Mouse (Mus musculus): ENCODE measurements around the gene Prps1l3. TPM values are rescaled to one million over a fixed set of nuclear protein-coding genes. Genes with fewer than 3 reads are reported as not detected.

The Prps1l3 gene
- polyA plus RNA-seq, 1 experiment from 2014 or later = 41.9 TPM

DNA sequence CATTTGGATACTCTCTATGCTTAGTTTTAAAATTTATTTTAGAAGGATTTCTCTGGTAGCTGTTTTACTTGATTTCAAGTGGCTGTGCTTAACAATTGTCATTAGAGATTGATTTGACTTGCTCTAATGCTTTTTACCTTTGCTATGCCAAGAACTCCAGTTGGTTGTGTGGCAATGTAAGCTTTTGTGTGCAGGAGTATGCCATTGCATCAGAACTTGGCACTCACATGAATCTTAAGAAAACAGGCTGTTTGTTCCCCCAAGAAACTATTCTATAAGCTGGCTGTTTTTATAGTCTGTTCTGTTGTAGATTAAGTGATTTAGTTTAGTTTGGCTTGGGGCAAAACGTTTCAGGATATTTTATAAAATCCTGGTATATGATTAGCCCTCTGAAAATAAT is 45.2 kb downstream of the Prps1l3 start:
- H3K36me3 ChIP-seq = no peaks in the 10 kb centered on the region
- WGBS = 80% methylated on average over 1 of the region's 1 CpGs
- H3K9ac ChIP-seq (replicated peaks) = no peak overlapping the region
- no peak overlapping the region for H3K4me3 ChIP-seq (replicated peaks)
- no peak overlapping the region for H3K4me2 ChIP-seq (replicated peaks)
- no peak overlapping the region for H3K27ac ChIP-seq
- ATAC-seq = no peak
- H3K27me3 ChIP-seq = no peaks in the 10 kb centered on the region
- no peaks in the 10 kb centered on the region for H3K4me1 ChIP-seq (replicated peaks)
- H3K9me3 ChIP-seq = no peaks in the 10 kb centered on the region

DNA sequence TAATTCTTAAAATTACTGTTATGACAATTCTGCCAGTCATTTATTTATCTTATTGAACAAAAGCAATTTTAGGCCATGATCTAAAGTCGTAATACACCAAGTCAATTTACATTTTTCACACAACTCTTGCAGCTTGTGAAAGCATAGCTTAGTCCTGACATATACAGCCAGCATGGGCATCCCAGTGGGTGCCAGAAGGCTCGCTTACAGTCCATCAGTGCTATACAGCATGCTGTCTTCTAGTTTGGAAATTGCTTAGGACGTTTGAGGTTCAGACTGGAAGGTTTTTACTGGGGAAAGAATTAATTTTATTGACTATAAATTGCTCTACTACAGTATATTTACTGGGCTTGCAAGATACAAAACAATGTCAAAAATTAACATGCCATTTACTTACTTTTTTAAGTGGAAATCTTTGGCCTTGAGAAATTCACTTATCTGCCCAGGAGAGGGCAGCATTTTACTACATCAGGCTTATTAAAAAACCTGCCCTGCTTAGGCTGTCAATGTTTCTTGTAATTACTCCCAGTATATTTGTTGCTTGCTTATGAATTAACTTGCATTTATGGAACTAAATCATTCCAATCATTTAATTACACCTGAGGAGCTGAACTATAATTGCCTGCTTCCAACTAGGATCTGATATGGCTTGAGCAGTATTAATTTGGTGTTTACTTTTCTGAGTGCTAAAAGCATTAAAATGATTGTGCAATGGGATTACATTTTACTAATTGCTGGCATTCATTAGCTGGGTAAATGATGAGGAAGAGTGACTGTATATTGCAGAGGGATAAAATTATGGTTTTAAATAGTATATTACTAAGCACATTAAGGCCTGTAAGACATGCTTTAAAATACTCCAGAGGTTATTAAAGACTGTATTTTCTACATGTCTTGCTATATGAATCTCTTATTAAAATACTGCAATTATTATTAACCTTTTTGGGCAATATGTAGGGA is 51.2 kb downstream of the Prps1l3 start:
- Histone ChIP-seq H3K4me3 (replicated peaks) (no peak overlapping the region), H3K27ac (no peak overlapping the region), H3K9ac (replicated peaks) (no peak overlapping the region), H3K4me2 (replicated peaks) (no peak overlapping the region), H3K36me3 (no peaks in the 10 kb centered on the region), H3K27me3 (no peaks in the 10 kb centered on the region), H3K4me1 (replicated peaks) (no peaks in the 10 kb centered on the region), H3K9me3 (no peaks in the 10 kb centered on the region)
- ATAC-seq = peak; percentile 77
- 47% methylated on average over 3 of the region's 3 CpGs for WGBS

DNA sequence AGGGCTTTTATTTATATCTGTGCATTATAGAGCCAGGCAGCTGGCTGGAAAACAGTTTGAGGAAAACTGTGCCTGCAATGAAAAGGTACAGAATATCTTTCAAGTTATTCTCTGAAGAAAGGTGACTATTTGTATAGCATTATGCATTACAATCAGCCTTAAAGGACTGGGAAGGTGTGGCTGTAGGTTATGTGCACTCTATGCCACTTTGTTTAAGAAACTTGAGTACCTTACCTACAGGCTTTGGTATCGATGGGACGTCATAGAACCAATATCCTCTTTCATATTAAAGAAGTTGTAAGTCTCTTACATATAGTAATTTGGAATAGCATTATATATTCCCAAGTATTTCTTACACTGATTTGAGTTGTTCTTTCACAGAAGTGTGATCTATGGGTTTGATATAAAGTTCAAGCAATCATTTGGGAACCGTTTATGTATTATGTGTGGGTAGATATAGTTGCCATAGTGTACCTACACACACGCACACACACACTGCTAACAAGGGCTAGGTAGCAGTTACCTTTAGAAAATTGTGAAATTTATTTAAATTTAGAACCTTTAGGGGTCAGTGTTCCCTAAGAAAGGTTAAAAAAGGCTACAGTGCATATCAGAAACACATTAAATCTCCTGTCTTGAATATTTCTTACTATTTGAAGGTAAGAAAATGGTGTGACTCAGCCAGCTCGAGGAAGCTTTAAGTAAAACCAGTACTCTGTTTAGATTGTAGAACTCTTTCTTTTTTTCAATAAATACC is 55.3 kb downstream of the Prps1l3 start:
- Histone ChIP-seq H3K27ac (no peak overlapping the region), H3K36me3 (no peaks in the 10 kb centered on the region), H3K4me1 (replicated peaks) (no peaks in the 10 kb centered on the region), H3K4me3 (replicated peaks) (no peak overlapping the region), H3K4me2 (replicated peaks) (no peak overlapping the region), H3K9ac (replicated peaks) (no peak overlapping the region), H3K9me3 (no peaks in the 10 kb centered on the region), H3K27me3 (no peaks in the 10 kb centered on the region)
- 87% methylated on average over 5 of the region's 5 CpGs for WGBS
- no peak for ATAC-seq

Other genes starting within 250 kb of the Prps1l3 start
- 0.14 and 0.27 TPM in 2 replicates for gene Slc25a21, start 32.9 kb upstream of the Prps1l3 start, polyA plus RNA-seq (2015; fragmentation: Nextera tagmentation; extraction: Ambion mirVana)
- gene Mipol1, start within 50 bp of the Prps1l3 start, polyA plus RNA-seq (2015; fragmentation: Nextera tagmentation; extraction: Ambion mirVana) = 5.4 and 7.1 TPM in 2 replicates

Measured in midbrain, embryonic 13.5 days (tissue).